Mouse (Mus musculus) liver, postnatal 0 days (tissue): ENCODE results near the gene Sar1b. TPM values are rescaled to one million over a fixed set of nuclear protein-coding genes. Genes with fewer than 3 reads are reported as not detected.

Experiments
- ATAC-seq: fragments of 200-750 bp; cut with Nextera tagmentation; 2 replicates; pipeline ENCODE4 v1.8.0; 2017; ENCODE audit warnings: mild to moderate bottlenecking, moderate library complexity
- DNase-seq: peaks from one replicate; pipeline ENCODE4 v3.0.0-alpha.2; 2016
- H3K27ac ChIP-seq: fragments of 300-500 bp; sonication (generic); 2 replicates; pipeline ENCODE4 v1.5.1; 2014; ENCODE audit warnings: antibody characterized with exemption, moderate library complexity, mild to moderate bottlenecking, low read depth
- H3K27me3 ChIP-seq: fragments of 300-500 bp; sonication (generic); 2 replicates; pipeline ENCODE4 v1.6.1; 2014; ENCODE audit warnings: low read length, control low read depth, mixed read lengths; ENCODE audit not compliant: insufficient read depth
- H3K36me3 ChIP-seq: fragments of 300-500 bp; sonication (generic); replicated peaks from 2 replicates; pipeline ENCODE4 v1.6.1; 2014; ENCODE audit warnings: mild to moderate bottlenecking, control low read depth, low read length, moderate library complexity, mixed read lengths; ENCODE audit not compliant: insufficient read depth
- H3K4me1 ChIP-seq: fragments of 300-500 bp; sonication (generic); 2 replicates; pipeline ENCODE4 v1.6.1; 2014; ENCODE audit warnings: antibody characterized with exemption, mild to moderate bottlenecking, control low read depth; ENCODE audit not compliant: insufficient read depth
- H3K4me2 ChIP-seq: fragments of 300-500 bp; sonication (generic); 2 replicates; pipeline ENCODE4 v1.6.1; 2014; ENCODE audit warnings: low read depth, mild to moderate bottlenecking, low read length, moderate library complexity, mixed read lengths
- H3K4me3 ChIP-seq: fragments of 300-500 bp; sonication (generic); 2 replicates; pipeline ENCODE4 v1.5.1; 2014; ENCODE audit warnings: low read depth, low read length
- H3K9ac ChIP-seq: fragments of 300-500 bp; sonication (generic); replicated peaks from 2 replicates; pipeline ENCODE4 v1.6.1; 2014; ENCODE audit warnings: mild to moderate bottlenecking, moderate library complexity
- H3K9me3 ChIP-seq: fragments of 300-500 bp; sonication (generic); 2 replicates; pipeline ENCODE4 v1.6.1; 2016; ENCODE audit warnings: mild to moderate bottlenecking, control low read depth, low read length, mixed read lengths
- CTCF ChIP-seq: sonication (generic); IDR thresholded peaks from 2 replicates; pipeline ENCODE4 v1.5.1; 2016; ENCODE audit warnings: antibody characterized with exemption, low read depth
- EP300 ChIP-seq: IDR thresholded peaks from 2 replicates; pipeline ENCODE4 v1.6.1; 2016; ENCODE audit warnings: antibody characterized with exemption, low read depth, mild to moderate bottlenecking
- WGBS: fragments of 180-500 bp; shearing (Covaris S2); extraction: QIAGEN DNeasy Blood & Tissue Kit; methylation state at CpG from one replicate; pipeline ENCODE4 v1.1.7; 2014; ENCODE audit not compliant: insufficient replicate concordance; 5-methylcytosine and 5-hydroxymethylcytosine counted together
- polyA plus RNA-seq: library from polyadenylated mRNA; unstranded; fragments of >200 nt; fragmentation: Nextera tagmentation; extraction: Ambion mirVana; gene quantifications from 2 replicates; pipeline ENCODE4 v1.2.1, GENCODE M21; 2015

Gene Sar1b
- polyA plus RNA-seq, 1 experiment from 2014 or later: 204 TPM

DNA sequence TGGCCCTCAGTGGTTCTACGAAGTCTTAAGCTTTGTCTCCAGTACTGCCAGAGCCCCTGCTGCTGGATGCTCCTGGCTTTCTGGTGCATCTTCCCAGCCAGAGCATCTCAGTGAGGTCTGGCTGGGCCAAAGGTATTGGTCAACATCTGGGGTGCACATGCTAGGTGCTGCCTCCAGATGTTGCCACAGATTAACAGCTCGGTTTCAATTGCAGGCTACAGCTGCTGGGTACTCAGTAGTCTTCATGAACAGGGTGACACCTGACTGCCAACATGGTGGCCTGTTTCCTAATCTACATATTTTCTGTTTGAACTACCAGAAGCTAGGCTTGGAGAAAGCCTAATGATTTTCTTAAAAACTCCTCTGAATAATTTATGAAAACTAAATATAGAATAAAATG lies 75.6 kb downstream of the Sar1b start:
- Histone ChIP-seq H3K4me2 (no peak overlapping the region), H3K27ac (0 out of 2 replicates have a peak overlapping the region, but pooled peaks have one; percentile 37), H3K27me3 (no peaks in the 10 kb centered on the region), H3K9ac (no peak overlapping the region), H3K4me3 (no peak overlapping the region), H3K9me3 (no peaks in the 10 kb centered on the region), H3K4me1 (peaks cover 25% of the 10 kb centered on the region), H3K36me3 (no peaks in the 10 kb centered on the region)
- WGBS: 63% methylated on average over 2 of the region's 2 CpGs
- DNase-seq (no peak), ATAC-seq (peak; percentile 52)
- TF ChIP-seq EP300: peak; percentile 45; the same call in 1 of the 2 replicates
- no peak for TF ChIP-seq CTCF

DNA sequence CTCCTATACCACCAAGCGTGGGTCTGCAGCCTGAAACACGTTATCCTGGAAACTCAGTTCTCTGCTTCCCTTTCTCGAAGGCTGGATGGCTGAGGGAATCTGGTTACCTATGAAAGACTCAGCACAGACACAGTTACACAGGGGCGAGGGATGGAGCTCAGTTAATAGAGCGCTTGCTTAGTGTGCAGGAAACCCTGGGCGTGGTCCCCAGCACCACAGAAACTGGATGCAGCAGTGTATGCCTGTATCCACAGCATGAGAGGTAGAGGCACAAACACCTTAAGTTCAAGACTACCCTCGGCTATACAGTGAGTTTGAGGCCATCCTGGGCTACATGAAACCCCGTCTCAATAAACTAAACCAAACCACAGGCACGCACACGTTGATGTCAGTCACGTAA lies 76.5 kb downstream of the Sar1b start:
- ATAC-seq (no peak), DNase-seq (no peak)
- TF ChIP-seq EP300 (no peak), CTCF (no peak)
- H3K4me2 ChIP-seq: peak overlapping the region; percentile 47; the same call in 1 of the 2 replicates
- no peaks in the 10 kb centered on the region for H3K27me3 ChIP-seq
- H3K9ac ChIP-seq: no peak overlapping the region
- H3K27ac ChIP-seq: peak overlapping the region; percentile 76
- WGBS: 83% methylated on average over 11 of the region's 11 CpGs
- H3K9me3 ChIP-seq: no peaks in the 10 kb centered on the region
- no peak overlapping the region for H3K4me3 ChIP-seq
- no peaks in the 10 kb centered on the region for H3K36me3 ChIP-seq
- peaks cover 25% of the 10 kb centered on the region for H3K4me1 ChIP-seq

DNA sequence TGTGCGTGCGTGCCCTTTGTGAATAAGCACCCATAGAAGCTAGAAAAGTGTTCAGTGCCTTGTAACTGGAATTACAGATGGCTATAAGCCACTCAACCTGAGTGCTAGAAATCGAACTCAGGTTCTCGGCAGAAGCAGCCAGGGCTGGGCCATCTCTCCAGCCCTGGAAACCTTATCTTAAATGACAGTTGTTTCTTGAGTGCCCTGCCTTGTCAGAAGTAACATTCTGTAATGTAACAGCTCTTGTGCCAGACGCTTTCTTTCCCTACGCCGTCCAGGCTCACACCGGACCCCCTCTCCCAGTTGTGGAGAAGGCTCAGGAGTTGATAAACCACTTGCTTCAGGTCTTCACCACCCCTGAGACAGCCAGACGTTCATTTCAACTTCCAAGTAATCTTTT lies 77.2 kb downstream of the Sar1b start:
- Histone ChIP-seq H3K36me3 (no peaks in the 10 kb centered on the region), H3K9ac (peak overlapping the region; percentile 31; the same call in 1 of the 2 replicates), H3K27me3 (no peaks in the 10 kb centered on the region), H3K27ac (peak overlapping the region; percentile 76), H3K4me1 (peaks cover 25% of the 10 kb centered on the region), H3K4me3 (no peak overlapping the region), H3K4me2 (peak overlapping the region; percentile 47), H3K9me3 (no peaks in the 10 kb centered on the region)
- TF ChIP-seq EP300 (peak; percentile 78), CTCF (no peak)
- 62% methylated on average over 9 of the region's 9 CpGs for WGBS
- ATAC-seq: peak; percentile 90
- DNase-seq: no peak

- DNase-seq (no peak), ATAC-seq (peak; percentile 49; the same call in 1 of the 2 replicates)
- Histone ChIP-seq H3K4me1 (peaks cover 25% of the 10 kb centered on the region), H3K9me3 (no peaks in the 10 kb centered on the region), H3K27ac (peak overlapping the region; percentile 76), H3K9ac (peak overlapping the region; percentile 31; the same call in 1 of the 2 replicates), H3K4me2 (peak overlapping the region; percentile 47), H3K36me3 (0 out of 2 replicates have a peak, but pooled peaks cover 2% of the 10 kb centered on the region), H3K27me3 (no peaks in the 10 kb centered on the region), H3K4me3 (no peak overlapping the region)
- 55% methylated on average over 9 of the region's 9 CpGs for WGBS
- TF ChIP-seq EP300 (no peak), CTCF (no peak)
Measured at GRCm38 (mm10) chr11:51841149-51841548, 77.7 kb downstream of the Sar1b start.

Other genes with a start within 250 kb of the Sar1b start
- 14.5 TPM in 2 replicates for gene Phykpl, start 178.9 kb upstream of the Sar1b start, polyA plus RNA-seq
- 114 and 130 TPM in 2 replicates for gene Hnrnpab, start 156.8 kb upstream of the Sar1b start, polyA plus RNA-seq
- 70.1 and 76.2 TPM in 2 replicates for gene Nhp2, start 144.0 kb upstream of the Sar1b start, polyA plus RNA-seq
- 13.0 and 16.0 TPM in 2 replicates for gene Rmnd5b, start 127.8 kb upstream of the Sar1b start, polyA plus RNA-seq
- gene N4bp3, start 112.8 kb upstream of the Sar1b start, polyA plus RNA-seq: 2.4 and 2.8 TPM in 2 replicates
- gene D930048N14Rik, start 112.7 kb upstream of the Sar1b start, polyA plus RNA-seq: 0.15 and 0.34 TPM in 2 replicates
- 61.9 and 66.5 TPM in 2 replicates for gene 0610009B22Rik, start 74.8 kb upstream of the Sar1b start, polyA plus RNA-seq
- gene Sec24a, start 53 bp upstream of the Sar1b start, polyA plus RNA-seq: 14.1 and 15.0 TPM in 2 replicates
- gene Jade2, start 94.0 kb downstream of the Sar1b start, polyA plus RNA-seq: 0.86 and 1.0 TPM in 2 replicates
- gene Cdkn2aipnl, start 204.0 kb downstream of the Sar1b start, polyA plus RNA-seq: 30.7 and 33.3 TPM in 2 replicates
- 127 and 148 TPM in 2 replicates for gene Ube2b, start 237.1 kb downstream of the Sar1b start, polyA plus RNA-seq
- 1.6 and 1.7 TPM in 2 replicates for gene Cdkl3, start 240.5 kb downstream of the Sar1b start, polyA plus RNA-seq